Mouse (Mus musculus) frontal cortex, adult (tissue): ENCODE measurements around the gene Pfn3.
"Not testable (repeated sequence)": the region's sequence is repeated elsewhere in the genome, so short reads cannot be mapped to it uniquely, and the experiment has no call there.

ENCODE experiments used
- ATAC-seq: cut with Nextera tagmentation; 2 replicates; pipeline ENCODE4 v1.9.2; 2017; ENCODE audit warnings: mild to moderate bottlenecking, moderate library complexity, mixed read lengths; ENCODE audit not compliant: low TSS enrichment

Gene Pfn3

GRCm38 (mm10) chr13:55414743-55415380 is at the start of gene Pfn3:
Gene Pfn3, minus strand, starts transcription at chr13:55415232.
- peak; percentile 50; the same call in 1 of the 2 replicates for ATAC-seq

GRCm38 (mm10) chr13:55464027-55464884 is 49.2 kb upstream of the Pfn3 start, which contains the start of gene Prr7:
Gene Prr7, plus strand, starts transcription at chr13:55464267.
- ATAC-seq: peak; percentile 58

- peak; percentile 8; the same call in 1 of the 2 replicates for ATAC-seq
Measured at GRCm38 (mm10) chr13:55463399-55464026, 48.5 kb upstream of the Pfn3 start.

- no peak for ATAC-seq
Measured at GRCm38 (mm10) chr13:55462965-55463364, 47.9 kb upstream of the Pfn3 start.

- no peak for ATAC-seq
Measured at GRCm38 (mm10) chr13:55451785-55452549, 36.9 kb upstream of the Pfn3 start.

- no peak for ATAC-seq
Measured at GRCm38 (mm10) chr13:55451296-55451695, 36.3 kb upstream of the Pfn3 start.

- ATAC-seq: peak; percentile 58; the same call in 1 of the 2 replicates
Measured at GRCm38 (mm10) chr13:55450511-55450980, 35.5 kb upstream of the Pfn3 start.

GRCm38 (mm10) chr13:55449679-55450441 is 34.8 kb upstream of the Pfn3 start:
- ATAC-seq: no peak

GRCm38 (mm10) chr13:55449205-55449604 is 34.2 kb upstream of the Pfn3 start:
- no peak for ATAC-seq

GRCm38 (mm10) chr13:55448131-55448530 is 33.1 kb upstream of the Pfn3 start:
- no peak for ATAC-seq

GRCm38 (mm10) chr13:55447543-55447943 is 32.5 kb upstream of the Pfn3 start:
- no peak for ATAC-seq

GRCm38 (mm10) chr13:55446483-55447105 is 31.6 kb upstream of the Pfn3 start:
- no peak for ATAC-seq

- ATAC-seq: peak; percentile 36; the same call in 1 of the 2 replicates
Measured at GRCm38 (mm10) chr13:55445361-55446091, 30.5 kb upstream of the Pfn3 start.

GRCm38 (mm10) chr13:55444937-55445315 is 29.9 kb upstream of the Pfn3 start, which contains the start of gene Grk6:
Gene Grk6, plus strand, starts transcription at chr13:55445072.
- ATAC-seq: peak; percentile 93

GRCm38 (mm10) chr13:55444286-55444936 is 29.4 kb upstream of the Pfn3 start:
- peak; percentile 25 for ATAC-seq

GRCm38 (mm10) chr13:55443799-55444285 is 28.8 kb upstream of the Pfn3 start:
- no peak for ATAC-seq

GRCm38 (mm10) chr13:55437111-55437629 is 22.1 kb upstream of the Pfn3 start:
- ATAC-seq: not testable (repeated sequence)

GRCm38 (mm10) chr13:55431889-55432685 is 17.1 kb upstream of the Pfn3 start:
- no peak for ATAC-seq
